Mouse (Mus musculus): ENCODE data around the gene Alg1.
"Not testable (repeated sequence)": the region's sequence is repeated elsewhere in the genome, so short reads cannot be mapped to it uniquely, and the experiment has no call there.

Alg1 gene

DNA sequence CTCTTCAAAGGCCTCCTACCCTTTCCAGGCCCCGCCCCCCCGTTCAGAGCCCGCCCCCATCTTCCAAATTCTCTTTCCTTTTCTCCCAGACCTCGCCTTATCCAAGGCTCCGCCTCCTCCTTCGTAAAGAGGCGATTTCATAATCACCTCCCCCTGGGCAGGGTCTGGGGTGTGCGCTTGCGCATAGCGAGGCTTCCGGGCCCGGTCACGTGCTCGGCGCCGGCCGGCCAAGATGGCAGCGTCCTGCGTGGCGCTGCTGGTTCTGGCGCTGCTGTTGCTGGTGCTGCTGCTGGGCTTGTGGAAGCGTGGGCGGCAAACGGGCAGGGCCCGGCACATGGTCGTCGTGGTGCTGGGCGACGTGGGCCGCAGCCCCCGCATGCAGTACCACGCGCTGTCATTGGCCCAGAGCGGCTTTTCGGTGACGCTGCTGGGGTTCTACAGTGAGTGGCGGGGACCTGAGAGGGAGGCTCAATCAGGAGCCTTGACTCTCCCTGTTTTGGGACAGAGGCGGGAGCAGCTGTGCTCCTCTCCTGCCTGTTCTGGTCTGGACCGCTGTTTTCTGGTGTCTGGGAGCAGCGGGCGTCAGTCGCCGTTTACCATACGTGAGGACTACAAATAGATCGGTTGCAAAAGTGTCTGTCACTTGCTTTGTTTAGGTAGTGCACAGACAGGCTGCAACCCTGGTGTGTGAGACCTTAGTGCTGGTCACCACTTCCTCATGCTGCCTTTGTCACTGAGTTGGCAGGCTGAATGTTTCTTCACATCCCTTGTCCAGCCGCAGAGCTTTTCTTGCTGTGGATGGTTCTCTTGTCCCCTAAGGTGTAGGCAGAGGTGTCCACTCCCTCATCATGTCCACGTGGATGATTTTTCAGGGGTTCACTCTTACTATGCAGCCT, at the start of gene Alg1:
Gene Alg1, plus strand, starts transcription at position 204 of the 896 bp plus-strand sequence.
- in situ Hi-C loops (cut with MboI; ENCODE audit: low sequenced_read_pairs) = no loop called here

DNA sequence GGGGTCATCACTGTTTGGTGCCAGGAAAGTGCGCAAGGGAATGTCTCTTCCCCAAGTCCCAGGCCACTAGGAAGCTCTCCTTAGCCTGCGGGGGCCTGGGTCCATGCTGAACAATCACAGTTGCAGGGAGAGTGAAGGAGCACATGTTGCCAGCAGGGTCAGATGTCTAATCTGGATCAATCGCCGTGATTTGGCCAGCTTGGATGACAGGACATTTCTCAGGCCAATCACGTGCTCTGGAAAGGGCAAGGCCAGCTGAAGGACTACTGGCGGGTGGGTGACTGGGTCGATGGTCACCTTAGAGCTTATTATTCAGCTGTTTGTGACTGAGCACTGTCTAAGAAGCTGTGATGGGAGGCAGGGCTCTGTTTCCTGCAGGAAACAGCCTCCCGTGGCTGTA, 49.3 kb upstream of the Alg1 start:
- in situ Hi-C loops (cut with MboI; ENCODE audit: low sequenced_read_pairs) = no loop called here

DNA sequence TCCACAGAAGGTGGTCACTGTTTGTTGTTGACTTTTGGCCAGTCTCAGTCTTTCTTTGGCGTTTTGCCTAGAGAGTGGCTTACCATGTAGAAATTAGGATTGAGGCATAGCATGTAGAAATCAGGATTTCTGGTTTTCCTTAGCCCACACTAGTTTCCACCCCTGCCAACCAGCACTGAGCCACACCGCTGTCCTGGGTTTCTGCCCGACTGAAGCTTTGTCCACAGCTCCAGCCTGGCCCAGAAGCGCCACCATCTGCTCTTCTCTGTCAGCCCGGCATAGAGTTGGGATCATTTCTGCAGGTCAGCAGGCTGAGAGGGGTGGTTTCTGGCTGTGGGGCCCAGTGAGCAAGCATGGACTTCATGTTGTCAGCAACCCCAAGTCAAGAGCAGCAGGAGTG, 48.5 kb upstream of the Alg1 start:
- in situ Hi-C loops (cut with MboI; ENCODE audit: low sequenced_read_pairs) = no loop called here

DNA sequence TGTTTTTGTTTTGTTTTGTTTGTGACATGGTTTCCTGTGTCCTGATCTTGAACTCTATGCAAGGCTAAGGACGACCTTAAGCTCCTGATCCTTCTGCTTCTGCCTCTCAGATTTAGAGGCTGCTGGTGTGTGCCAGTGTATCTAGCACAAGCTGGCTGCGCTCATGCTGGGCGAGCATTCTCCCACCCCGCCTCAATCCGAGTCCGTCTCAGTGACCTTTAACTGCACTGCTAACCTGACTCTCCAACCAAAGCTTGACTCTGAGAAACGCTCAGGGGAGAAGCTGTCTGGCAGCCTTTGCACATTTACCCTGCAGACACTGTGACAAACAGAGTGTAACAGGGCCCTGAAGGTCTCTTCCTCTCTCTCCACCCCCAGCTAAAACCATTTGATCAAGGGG, 47.7 kb upstream of the Alg1 start:
- in situ Hi-C loops (cut with MboI; ENCODE audit: low sequenced_read_pairs) = no loop called here

DNA sequence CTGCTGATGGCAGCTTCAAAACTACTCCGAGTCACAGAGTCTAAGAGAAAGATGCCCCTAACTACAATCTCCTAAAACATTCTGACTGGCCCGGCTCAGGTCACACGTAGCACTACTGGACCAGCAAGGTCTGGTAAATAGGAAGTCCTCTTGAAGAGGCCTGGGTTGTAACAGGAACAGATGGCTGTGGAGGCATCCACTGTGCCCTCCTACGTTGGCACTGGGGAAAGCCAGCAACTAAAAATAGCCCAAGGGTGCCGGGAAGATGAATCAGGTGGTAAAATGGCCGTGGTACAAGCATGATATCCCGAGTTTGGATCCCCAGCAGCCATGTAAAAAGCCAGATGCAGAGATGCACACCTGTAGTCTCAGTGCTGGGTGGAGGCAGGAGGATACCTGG, 47.2 kb upstream of the Alg1 start:
- in situ Hi-C loops (cut with MboI; ENCODE audit: low sequenced_read_pairs) = no loop called here

DNA sequence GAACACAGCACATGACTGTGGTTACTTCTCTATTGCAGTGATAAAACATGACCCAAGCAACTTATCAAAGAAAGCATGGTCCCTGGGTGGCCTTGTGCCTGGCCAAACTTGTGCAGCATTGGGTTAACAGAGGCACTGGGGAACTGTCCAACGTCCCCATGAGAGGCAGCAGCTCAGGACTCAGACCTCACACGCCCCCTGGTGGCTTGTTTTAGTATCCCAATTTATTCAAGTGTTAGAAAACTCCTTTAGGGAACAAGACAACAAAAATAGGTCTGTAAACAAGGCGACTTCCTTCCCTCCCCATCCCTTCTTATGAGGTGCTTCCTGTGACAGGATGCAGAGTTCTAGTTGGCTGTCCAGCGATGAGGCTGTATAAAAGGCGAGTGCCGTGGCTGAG, 38.3 kb upstream of the Alg1 start:
- in situ Hi-C loops (cut with MboI; ENCODE audit: low sequenced_read_pairs) = no loop called here

DNA sequence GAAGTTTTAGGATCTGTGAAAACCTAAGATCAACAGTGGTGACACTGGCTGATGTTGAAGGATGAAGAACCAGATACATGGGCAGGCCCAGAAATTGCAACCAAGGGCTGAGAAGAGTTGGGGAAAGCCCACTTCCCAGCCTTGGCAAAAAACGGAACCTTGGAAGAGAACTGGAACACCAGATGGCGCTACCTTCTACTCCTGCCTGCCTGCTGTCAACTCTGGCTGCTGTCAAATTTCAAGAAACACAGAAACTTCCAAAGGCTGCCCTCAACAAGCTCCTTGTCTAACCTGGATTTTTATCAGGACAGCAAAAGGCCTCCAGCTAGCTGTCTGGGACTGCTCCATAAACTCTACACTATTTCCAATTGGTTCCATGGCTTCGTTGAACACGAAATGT, 30.7 kb upstream of the Alg1 start:
- in situ Hi-C loops (cut with MboI; ENCODE audit: low sequenced_read_pairs) = no loop called here

DNA sequence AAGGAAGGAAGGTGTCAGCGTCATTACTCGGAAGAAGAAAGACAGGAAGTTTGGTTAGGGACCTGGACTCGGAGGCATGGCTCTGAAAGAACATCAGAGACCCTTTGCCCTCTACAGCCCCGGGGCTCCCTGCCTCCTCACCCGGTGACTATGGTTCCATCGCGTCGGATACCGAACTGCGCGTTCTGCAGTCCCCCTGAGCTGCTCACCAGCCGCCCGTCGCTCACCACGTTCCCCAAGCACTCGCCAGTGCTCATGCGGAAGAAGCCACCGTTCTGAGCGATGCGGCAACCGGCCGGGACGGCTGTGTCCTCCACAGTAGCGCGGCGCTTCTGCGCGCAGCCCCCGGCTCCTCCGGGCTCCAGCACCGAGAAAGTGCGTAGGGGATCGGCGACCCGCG, 30.2 kb upstream of the Alg1 start:
- in situ Hi-C loops (cut with MboI; ENCODE audit: low sequenced_read_pairs) = no loop called here

DNA sequence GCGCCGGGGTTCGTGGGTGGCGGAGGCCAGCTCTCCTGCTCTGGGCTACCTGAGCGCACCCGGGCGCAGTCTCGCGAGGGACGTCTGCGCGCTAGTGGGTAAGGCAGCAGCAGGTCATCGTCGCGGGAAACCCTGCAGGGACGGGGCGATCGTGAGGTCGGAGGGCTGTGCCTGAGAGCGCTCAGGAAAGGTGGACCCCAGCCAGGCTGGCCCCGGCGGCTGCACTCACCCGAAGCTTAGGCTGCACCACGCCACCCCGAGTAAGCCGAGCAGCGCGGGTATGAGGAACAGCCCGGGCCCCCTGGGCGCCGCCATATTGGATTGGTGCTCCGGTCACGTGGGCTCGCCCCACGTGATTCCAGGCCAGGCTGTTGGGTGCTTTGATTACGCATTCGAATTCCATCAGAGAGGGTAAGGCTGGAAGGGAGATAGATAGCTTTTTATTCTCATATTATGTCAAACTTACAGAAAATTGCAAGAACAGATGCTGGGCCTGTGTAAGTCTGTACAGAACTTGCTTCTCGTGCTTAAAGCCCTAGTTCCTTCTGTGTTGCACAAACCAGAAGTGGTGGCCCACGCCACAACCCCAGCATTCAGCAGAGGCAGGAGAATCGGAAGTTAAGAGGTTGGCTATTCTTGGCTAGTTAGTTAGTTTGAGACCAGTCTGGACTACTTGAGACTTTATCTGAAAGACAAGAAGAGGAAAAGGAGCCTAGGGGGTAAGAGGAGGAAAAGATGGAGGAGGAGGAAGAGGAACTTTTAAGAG, 29.6 kb upstream of the Alg1 start, which contains the start of gene Nagpa:
Gene Nagpa, minus strand, starts transcription at position 345 of the 766 bp plus-strand sequence.
- in situ Hi-C loops (cut with MboI; ENCODE audit: low sequenced_read_pairs) = no loop called here

DNA sequence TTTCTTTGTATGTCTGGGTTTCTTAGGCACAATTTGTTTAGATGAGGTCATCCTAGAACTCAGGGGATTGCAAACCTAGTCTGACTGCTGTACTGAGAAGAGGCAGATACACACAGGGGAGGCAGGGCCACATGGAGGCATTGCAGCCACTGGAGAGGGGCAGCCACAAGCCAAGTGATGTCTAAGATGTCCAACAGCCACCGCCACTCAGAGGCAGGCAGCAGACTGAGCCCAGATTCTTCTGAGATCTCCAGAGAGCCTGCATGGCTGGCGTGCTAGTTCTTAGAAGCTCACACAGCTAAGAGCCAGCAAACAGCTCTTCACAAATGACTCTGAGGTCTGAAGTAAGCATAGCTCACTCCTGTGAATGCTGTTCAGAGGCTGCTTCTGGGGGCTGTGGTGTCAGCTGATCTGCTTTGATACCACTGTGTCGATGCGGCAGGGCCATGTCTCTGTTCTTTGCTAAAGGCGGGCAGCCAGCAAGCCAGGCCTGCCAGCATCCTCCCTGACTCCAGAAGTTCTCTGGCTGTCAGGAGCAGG, 27.9 kb upstream of the Alg1 start:
- in situ Hi-C loops (cut with MboI; ENCODE audit: low sequenced_read_pairs) = no loop called here

DNA sequence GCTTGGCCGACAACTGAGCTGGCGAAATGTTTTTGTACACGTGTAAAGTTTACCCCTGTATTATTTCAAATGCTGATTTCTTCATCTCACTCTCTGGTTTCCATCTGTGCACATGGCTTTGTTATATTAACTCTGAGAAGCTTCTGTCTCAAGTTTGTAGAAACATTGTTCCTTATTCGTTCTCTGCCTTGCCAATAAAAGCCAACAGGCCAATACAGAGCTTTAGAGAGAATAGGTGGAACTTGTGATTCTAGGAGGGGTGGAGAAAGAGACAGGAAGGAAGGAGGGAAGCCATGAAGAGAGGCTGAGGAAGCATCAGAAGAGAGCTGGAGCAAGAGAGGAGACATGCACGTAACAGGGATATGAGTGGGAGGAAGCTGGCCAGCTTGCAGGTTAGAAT, 27.4 kb upstream of the Alg1 start:
- in situ Hi-C loops (cut with MboI; ENCODE audit: low sequenced_read_pairs) = no loop called here

DNA sequence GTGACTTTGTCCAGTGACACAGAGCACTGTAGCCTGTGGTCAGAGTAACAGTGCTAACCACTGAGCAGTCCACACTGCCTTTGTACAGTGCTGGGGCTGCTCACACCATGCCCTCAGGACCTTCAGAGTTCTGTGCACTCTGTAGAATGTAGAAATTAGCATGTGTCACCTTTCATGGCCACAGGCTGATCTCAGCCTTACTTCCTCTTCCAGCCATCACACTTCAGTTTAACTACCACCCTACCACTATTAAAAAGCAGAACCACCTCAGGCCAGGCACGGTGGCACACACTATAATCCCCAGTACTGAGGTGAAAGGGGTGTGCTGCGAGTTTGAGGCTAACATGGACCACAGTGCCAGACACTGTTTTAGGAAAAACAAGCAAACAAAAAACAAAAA, 23.1 kb upstream of the Alg1 start:
- in situ Hi-C loops (cut with MboI; ENCODE audit: low sequenced_read_pairs) = no loop called here

DNA sequence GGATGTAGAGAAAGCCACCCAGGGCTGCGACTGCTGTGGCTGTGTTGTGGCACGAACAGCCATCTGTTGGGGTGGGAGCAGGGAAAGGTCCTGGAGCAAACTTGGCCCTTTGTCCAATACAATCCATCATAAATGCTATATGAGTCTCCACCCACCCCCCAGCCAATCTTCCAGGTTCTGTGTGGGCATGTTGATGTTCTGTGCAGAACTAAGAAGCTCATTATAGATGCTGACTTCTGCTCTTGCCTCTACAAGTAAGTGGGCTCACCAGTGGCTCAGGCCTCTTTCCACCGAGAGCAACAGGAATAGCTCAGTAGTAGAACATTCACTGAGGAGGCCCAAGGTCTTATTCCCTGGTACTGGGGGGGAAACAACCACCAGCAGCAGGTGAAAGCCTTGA, 21.3 kb upstream of the Alg1 start:
- in situ Hi-C loops (cut with MboI; ENCODE audit: low sequenced_read_pairs) = no loop called here

DNA sequence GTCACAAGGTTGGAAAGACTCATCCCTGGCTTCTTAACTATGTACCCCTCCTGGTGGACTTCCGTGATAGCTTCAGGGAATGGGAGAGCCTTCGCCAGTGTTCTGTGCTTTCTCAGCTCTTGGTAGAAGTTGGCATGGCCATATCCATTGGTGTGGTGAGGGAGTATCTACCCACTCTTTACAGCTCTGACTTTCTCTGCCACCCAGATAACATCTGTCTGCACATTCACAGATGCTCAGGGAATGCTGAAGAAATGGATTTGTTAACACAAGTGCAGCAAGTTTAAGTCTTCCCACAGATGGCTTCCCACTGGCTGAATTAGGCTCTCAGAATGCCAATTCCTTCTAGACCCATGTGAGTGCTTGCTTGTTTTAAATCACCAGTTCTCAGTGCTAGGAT, 19.3 kb upstream of the Alg1 start:
- in situ Hi-C loops (cut with MboI; ENCODE audit: low sequenced_read_pairs) = no loop called here

DNA sequence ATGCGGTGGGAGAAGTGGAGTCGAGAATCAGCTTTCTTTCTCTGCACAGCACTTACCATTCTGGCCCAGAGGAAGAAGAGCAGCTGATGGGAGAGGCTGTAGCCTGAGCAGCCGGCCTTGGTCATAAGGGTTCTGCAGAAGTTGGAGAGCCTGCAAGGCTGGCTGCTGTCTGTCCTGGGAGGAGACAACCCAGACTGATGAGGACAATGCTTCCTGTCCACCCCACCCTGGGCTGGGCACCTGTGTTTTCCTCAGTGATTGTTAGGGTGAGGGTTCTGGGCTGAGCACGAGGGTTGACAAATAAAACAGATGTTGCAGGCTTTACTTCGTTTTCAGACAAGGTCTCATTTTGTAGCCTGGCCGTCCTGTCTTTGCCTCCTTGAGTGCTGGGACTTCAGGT, 16.7 kb upstream of the Alg1 start:
- in situ Hi-C loops (cut with MboI; ENCODE audit: low sequenced_read_pairs) = no loop called here

DNA sequence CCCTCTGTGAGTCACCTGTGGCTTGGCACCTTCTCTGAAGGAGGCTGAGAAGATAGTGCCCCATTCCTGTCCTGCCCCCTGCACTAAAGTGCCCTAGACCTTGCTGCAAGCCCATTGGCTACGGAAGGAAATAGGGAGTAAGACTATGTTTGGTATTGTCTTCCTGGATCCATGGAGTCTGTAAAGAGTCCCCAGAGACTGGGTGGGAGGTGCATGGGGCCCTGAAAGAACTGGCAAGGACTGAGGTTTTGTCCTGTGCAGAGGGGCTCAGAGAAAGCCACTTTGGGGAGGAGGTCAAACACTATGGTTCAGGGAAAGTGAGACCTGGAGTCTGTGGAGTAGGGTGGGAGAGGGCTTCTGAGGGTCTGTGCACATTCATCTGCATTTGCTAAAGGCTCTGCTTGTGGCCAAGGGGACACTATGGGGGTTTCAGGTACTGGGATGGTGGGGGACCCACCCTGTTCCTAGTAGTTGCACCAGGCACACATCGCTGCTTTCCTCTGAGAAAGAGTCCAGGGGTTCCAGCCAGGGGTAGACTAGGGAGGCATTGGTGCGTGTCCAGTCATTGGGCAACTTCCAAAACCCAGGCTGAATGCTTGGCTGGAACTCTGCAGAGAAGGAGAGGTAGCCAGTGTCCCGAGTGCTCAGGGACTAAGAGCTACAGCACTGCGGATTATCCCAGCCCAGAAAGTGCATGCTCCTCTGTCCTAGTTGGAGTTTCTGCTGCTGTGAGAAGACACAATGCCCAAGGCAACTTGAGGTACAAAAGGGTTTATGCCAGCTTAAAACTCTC, 15.9 kb upstream of the Alg1 start:
- in situ Hi-C loops (cut with MboI; ENCODE audit: low sequenced_read_pairs) = no loop called here

DNA sequence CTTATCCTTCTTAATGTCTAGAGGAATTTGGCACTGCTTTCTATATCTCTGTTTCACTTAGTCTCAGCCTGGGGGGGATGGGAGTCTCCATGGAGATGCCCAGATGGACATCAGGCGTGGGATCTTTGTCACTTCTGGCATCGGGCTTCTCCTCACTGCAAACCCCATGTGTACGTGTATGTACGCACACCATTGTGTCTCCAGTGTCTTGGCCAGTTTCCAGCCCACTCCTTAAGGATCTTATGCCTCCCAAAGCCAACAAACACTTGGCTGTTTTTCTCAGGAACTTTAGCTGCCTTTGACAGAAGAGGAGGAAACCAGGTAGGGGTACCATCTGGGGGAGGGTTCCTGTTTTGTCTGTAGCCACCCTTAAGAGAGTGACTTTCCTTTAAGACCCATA, 12.0 kb upstream of the Alg1 start:
- in situ Hi-C loops (cut with MboI; ENCODE audit: low sequenced_read_pairs) = no loop called here

DNA sequence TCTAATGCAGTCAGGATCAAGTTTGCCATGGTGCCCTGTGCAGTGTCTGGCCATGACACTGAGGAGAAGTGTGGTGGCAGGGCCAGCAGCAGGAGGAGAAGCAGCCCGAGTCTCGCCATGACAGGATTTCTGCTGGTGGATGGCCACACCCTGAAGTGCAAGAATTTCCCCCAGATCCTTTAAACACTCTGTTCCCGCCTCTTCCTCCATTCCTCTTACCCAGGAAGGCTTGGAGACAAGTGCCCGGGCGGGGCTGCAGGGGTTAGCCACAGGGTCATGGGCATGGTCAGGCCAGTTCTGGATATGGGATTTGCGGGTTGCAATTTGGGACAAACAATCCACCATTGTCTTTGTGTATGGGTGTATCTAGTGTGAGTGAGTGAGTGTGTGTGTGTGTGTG, 11.3 kb upstream of the Alg1 start, which contains the start of gene AU021092:
Gene AU021092, minus strand, starts transcription at position 160 of the 400 bp plus-strand sequence.
- in situ Hi-C loops (cut with MboI; ENCODE audit: low sequenced_read_pairs) = no loop called here

DNA sequence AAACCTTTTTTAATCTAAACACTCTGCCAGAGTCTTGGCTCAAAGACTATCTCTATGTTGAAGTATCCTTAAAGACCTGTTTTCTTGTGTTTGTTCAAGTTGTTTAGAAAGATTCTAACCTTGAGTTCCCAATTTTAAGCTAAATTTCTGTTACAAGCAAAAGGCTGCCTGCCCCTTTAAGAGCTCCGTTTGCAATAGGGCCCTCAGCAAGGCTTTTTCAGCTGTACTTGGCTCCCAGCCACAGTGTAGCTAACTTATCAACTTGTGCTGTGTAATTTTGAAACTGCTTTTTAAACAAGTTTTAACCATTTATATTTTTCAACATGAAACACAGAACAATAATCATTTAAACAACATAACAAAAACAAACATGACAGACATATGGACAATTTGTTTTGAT, 6.9 kb upstream of the Alg1 start:
- in situ Hi-C loops (cut with MboI; ENCODE audit: low sequenced_read_pairs) = not testable (repeated sequence)

DNA sequence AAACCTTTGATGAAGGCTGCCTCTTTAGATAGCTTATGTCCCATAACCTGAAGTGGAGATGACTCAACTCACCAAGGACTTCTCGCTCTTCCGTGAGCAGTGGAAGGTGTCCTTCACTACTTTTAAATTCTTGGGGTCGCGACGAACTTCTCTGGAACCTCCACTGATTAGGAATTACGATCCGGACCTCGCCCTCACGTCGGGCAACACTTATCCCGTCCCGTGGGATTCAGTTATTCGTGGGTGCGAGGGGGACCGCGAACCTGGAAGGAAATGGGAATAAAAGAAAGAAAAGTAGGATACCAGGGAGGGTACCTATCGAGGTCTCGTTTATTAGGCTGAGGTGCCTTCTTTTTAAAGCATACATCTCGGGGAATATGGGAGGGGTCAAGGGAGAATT, 5.9 kb upstream of the Alg1 start:
- in situ Hi-C loops (cut with MboI; ENCODE audit: low sequenced_read_pairs) = not testable (repeated sequence)

DNA sequence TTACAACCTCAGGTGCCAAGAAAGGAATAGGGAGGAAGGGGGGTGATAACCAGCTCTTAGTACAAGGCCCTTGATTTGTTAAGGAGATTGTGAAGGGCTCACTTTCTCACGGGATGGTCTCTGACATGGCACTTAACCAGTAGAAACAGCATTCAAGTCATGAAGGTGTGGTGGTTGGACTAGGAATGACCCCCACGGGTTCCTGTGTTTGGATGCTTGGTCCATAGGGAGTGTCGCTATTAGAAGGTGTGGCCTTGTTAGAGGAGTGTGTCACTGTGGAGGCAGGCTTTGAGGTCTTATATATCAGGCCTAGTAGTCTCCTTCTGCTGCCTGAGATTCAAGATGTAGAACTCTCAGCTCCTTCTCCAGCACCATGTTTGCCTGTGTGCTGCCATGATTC, 5.3 kb upstream of the Alg1 start:
- in situ Hi-C loops (cut with MboI; ENCODE audit: low sequenced_read_pairs) = not testable (repeated sequence)

All from CH12F3 (cell line).